Mouse (Mus musculus): ENCODE results near the gene Mgl2.
A peak's percentile ranks its signal among the peaks of the same experiment; 100 is the strongest.

The Mgl2 gene

GRCm38 (mm10) chr11:70170291-70170690 is 40.2 kb downstream of the Mgl2 start:
- no peak for DNase-seq (ENCODE audit: low spot score in 2 of 2)

GRCm38 (mm10) chr11:70171181-70171580 is 41.1 kb downstream of the Mgl2 start:
- no peak for DNase-seq (ENCODE audit: low spot score in 2 of 2)

- DNase-seq (ENCODE audit: low spot score in 2 of 2): peak in 1 of 2 experiments; percentile 20
These were observed 41.7 kb downstream of the Mgl2 start for GRCm38 (mm10) chr11:70171847-70172246.

GRCm38 (mm10) chr11:70172298-70172697 is 42.2 kb downstream of the Mgl2 start:
- no peak for DNase-seq (ENCODE audit: low spot score in 2 of 2)

GRCm38 (mm10) chr11:70174491-70174890 is 44.4 kb downstream of the Mgl2 start:
- no peak for DNase-seq (ENCODE audit: low spot score in 2 of 2)

DNA sequence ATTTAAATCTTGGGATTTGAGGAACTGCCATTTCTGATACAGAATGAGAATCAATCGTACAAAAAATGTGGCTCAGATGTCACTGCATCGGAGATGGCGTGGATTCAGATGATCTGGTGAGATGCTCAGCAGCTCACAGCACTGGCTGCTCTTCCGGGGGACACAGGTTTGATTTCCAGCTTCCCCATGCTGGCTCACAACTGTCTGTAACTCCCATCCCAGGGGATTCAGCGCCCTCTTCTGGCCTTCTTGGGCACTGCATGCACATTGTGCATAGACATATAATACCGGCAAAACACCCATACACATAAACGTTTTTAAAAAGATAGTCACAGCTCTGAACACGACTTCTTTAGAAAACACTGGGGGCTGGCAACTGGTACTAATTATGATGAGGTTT is 47.5 kb downstream of the Mgl2 start:
- peak in 1 of 2 experiments; percentile 11 for DNase-seq (ENCODE audit: low spot score in 2 of 2)

DNA sequence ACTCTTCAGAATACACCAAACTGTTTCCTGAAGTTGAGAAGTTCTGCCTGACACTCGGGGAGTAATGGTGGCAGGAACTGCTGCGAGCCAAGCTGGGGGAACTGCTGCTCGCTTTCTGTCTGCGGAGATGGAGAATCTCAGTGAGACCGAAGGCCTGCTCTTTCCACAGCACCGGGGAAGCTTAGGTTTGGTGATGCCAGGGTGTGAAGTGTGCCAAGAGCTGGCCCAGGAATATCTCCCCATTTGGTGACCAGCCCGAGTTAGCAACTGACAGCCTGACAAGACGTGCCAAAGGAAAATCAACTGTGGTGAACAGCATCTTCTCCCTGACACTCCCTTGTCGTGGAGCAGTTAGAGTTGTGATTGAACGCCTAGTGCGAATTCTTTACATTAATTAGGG is 48.2 kb downstream of the Mgl2 start:
- DNase-seq (ENCODE audit: low spot score in 2 of 2): no peak

- no peak for DNase-seq (ENCODE audit: low spot score in 2 of 2)
These were observed 48.6 kb downstream of the Mgl2 start for GRCm38 (mm10) chr11:70178756-70179155.

- no peak for DNase-seq (ENCODE audit: low spot score in 2 of 2)
These were observed 49.3 kb downstream of the Mgl2 start for GRCm38 (mm10) chr11:70179401-70179800.

GRCm38 (mm10) chr11:70180496-70180895 is 50.4 kb downstream of the Mgl2 start:
- DNase-seq (ENCODE audit: low spot score in 2 of 2): no peak

- no peak for DNase-seq (ENCODE audit: low spot score in 2 of 2)
These were observed 55.0 kb downstream of the Mgl2 start for GRCm38 (mm10) chr11:70185120-70185519.

Measured in spleen, postnatal 14 days (tissue).